ENCODE assay signal across 10 mouse cellular contexts in the genomic region with DNA sequence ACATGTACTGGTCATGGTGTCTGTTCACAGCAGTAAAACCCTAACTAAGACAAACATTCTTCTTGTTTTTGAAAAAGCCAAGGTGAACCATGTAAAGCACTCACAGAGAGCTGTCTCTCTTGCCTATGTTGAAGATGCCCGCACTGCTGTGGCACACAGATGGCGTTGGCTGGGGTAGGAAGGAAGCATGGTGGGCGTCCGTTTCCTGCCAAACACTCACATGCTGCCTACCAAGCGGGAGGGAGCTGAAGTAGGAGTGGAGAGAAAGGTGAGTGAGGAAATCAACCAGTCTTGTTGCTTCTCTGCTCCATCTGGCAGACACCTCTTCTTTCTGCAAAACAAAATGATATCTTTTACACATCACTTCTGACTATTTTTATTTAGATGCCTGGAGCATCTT.
DNase-seq lines count a peak whose midpoint lies in the region; ATAC-seq lines count a peak whose summit lies in the region.
"Had no signal": no experiment of that assay in that cellular context is flagged by ENCODE, and none has a peak within 500 bp of the region (broad histone marks: within the 10 kb centered on the region; RNA-seq: fewer than 3 reads in every experiment).

No protein-coding gene starts in this region.

- peak; percentile 75 to 76 for DNase-seq in right cerebral cortex, adult 2 months (ENCODE audit: low spot score in 2 of 2)
- no peak for DNase-seq in right cerebral cortex, postnatal 14 days
- peak; percentile 82 to 84 for DNase-seq in cerebellum, postnatal 25 days
- peak; percentile 55 to 81 for DNase-seq in left cerebral cortex, postnatal 25 days (ENCODE audit: low spot score in 2 of 2)
- peak; percentile 69 to 82 for DNase-seq in thymus, postnatal 36 days
- DNase-seq in c-Kit-positive CD71-positive TER-119-positive erythroid progenitor cells, embryonic 14.5 days (ENCODE audit: low spot score): no peak
- no peak for DNase-seq in ovary, postnatal 10 days (ENCODE audit: low spot score)
- DNase-seq: adrenal gland, postnatal 25 days had no signal

- intact Hi-C loops in left cerebral cortex, postnatal 25 days (cut with DNase I): no loop called here

- no peak for ATAC-seq in monocyte, adult 5-6 weeks (replicated peaks; ENCODE audit: insufficient number of reproducible peaks, low FRiP score, low TSS enrichment, poor library complexity, severe bottlenecking)
- ATAC-seq: intestine, postnatal 0 days had no signal

Comparison
In these comparisons a context has a peak if more than half of its experiments do, and no peak if none do; other contexts are left out.
1. DNase-seq: peak in right cerebral cortex, adult 2 months (2 of 2), cerebellum, postnatal 25 days (2 of 2), left cerebral cortex, postnatal 25 days (2 of 2) and thymus, postnatal 36 days (2 of 2); none in right cerebral cortex, postnatal 14 days (single experiment), c-Kit-positive CD71-positive TER-119-positive erythroid progenitor cells, embryonic 14.5 days (single experiment) and ovary, postnatal 10 days (single experiment).